Mouse (Mus musculus) MEL (cell line): ENCODE measurements around the gene Atf7ip. TPM values are rescaled to one million over a fixed set of nuclear protein-coding genes. Genes with fewer than 3 reads are reported as not detected.

Source experiments
- DNase-seq: peaks from one replicate; pipeline ENCODE4 v3.0.0; 2011; ENCODE audit warnings: low read depth, low spot score
- H3K27ac ChIP-seq: 2 replicates; pipeline ENCODE4 v1.5.1; 2012; ENCODE audit warnings: low read depth, mild to moderate bottlenecking, control low read depth, low read length, moderate library complexity; ENCODE audit not compliant: control insufficient read depth
- H3K27me3 ChIP-seq, 2 experiments: fragments of 150-350 bp in 1 of 2; sonication (generic) in 1 of 2; 2 replicates each; pipeline ENCODE4 v1.6.1; 2012; ENCODE audit warnings: low read length in 2 of 2, mild to moderate bottlenecking in 2 of 2, improper control_type of control experiment in 1 of 2, moderate library complexity in 1 of 2; ENCODE audit not compliant: insufficient read depth in 2 of 2, control insufficient read depth in 1 of 2
- H3K36me3 ChIP-seq, 2 experiments: 2 replicates each; pipeline ENCODE4 v1.6.1; 2012 to 2014; ENCODE audit warnings: low read length in 2 of 2, improper control_type of control experiment in 1 of 2, inconsistent platforms in 1 of 2, mild to moderate bottlenecking in 1 of 2; ENCODE audit not compliant: insufficient read depth in 2 of 2, control insufficient read depth in 1 of 2
- H3K4me1 ChIP-seq, 2 experiments: fragments of 150-350 bp in 1 of 2; sonication (generic) in 1 of 2; 2 replicates each; pipeline ENCODE4 v1.6.1; 2012; ENCODE audit warnings: low read length in 2 of 2, improper control_type of control experiment in 1 of 2, mild to moderate bottlenecking in 1 of 2; ENCODE audit not compliant: insufficient read depth in 2 of 2, control insufficient read depth in 1 of 2
- H3K4me3 ChIP-seq, 2 experiments: fragments of 150-350 bp in 1 of 2; sonication (generic) in 1 of 2; 2 replicates each; pipeline ENCODE4 v1.5.1; 2012; ENCODE audit warnings: low read depth in 2 of 2, low read length in 2 of 2, mild to moderate bottlenecking in 2 of 2, moderate library complexity in 2 of 2, control low read depth in 1 of 2, improper control_type of control experiment in 1 of 2; ENCODE audit not compliant: control insufficient read depth in 1 of 2, insufficient read depth in 1 of 2
- H3K79me2 ChIP-seq: 2 replicates; pipeline ENCODE4 v1.6.1; 2012; ENCODE audit warnings: mild to moderate bottlenecking, low read length, moderate library complexity; ENCODE audit not compliant: control insufficient read depth, poor library complexity, insufficient read depth
- H3K9ac ChIP-seq: 2 replicates; pipeline ENCODE4 v1.6.1; 2012; ENCODE audit warnings: low read depth, mild to moderate bottlenecking, control low read depth, low read length, moderate library complexity; ENCODE audit not compliant: control insufficient read depth, poor library complexity, severe bottlenecking
- H3K9me3 ChIP-seq: fragments of 150-350 bp; sonication (generic); replicated peaks from 2 replicates; pipeline ENCODE4 v1.6.1; 2012; ENCODE audit warnings: mild to moderate bottlenecking, low read length, improper control_type of control experiment, moderate library complexity; ENCODE audit not compliant: insufficient read depth
- CHD2 ChIP-seq: IDR thresholded peaks from 2 replicates; pipeline ENCODE4 v1.6.1; 2011; ENCODE audit warnings: low read length, improper control_type of control experiment
- ELF1 ChIP-seq: IDR thresholded peaks from 2 replicates; pipeline ENCODE4 v1.6.1; 2014; ENCODE audit warnings: low read depth, mild to moderate bottlenecking, inconsistent platforms, low read length, improper control_type of control experiment, moderate library complexity
- EP300 ChIP-seq, 2 experiments: IDR thresholded peaks; 2 replicates each; pipeline ENCODE4 v1.6.1; 2011; ENCODE audit warnings: improper control_type of control experiment in 2 of 2, low read length in 2 of 2, low read depth in 1 of 2, mild to moderate bottlenecking in 1 of 2
- HCFC1 ChIP-seq: IDR thresholded peaks from 2 replicates; pipeline ENCODE4 v1.6.1; 2012; ENCODE audit warnings: low read depth, mild to moderate bottlenecking, inconsistent platforms, low read length, improper control_type of control experiment, moderate library complexity
- KAT2A ChIP-seq: conservative IDR thresholded peaks from 2 replicates; pipeline ENCODE4 v1.6.1; 2012; ENCODE audit warnings: low read depth, low read length, improper control_type of control experiment, inconsistent platforms
- MEF2A ChIP-seq: IDR thresholded peaks from 2 replicates; pipeline ENCODE4 v1.6.1; 2014; ENCODE audit warnings: low read depth, mild to moderate bottlenecking, inconsistent platforms, low read length, improper control_type of control experiment; ENCODE audit not compliant: poor library complexity, insufficient replicate concordance, severe bottlenecking; ENCODE audit errors: extremely low read depth
- POLR2A ChIP-seq, 2 experiments: IDR thresholded peaks; 2 replicates each; pipeline ENCODE4 v1.6.1; 2011 to 2012; ENCODE audit warnings: low read length in 2 of 2, mild to moderate bottlenecking in 2 of 2, control low read depth in 1 of 2, improper control_type of control experiment in 1 of 2, low read depth in 1 of 2, moderate library complexity in 1 of 2; ENCODE audit not compliant: control insufficient read depth in 1 of 2, insufficient read depth in 1 of 2, poor library complexity in 1 of 2
- RCOR1 ChIP-seq: IDR thresholded peaks from 2 replicates; pipeline ENCODE4 v1.6.1; 2012; ENCODE audit warnings: low read depth, mild to moderate bottlenecking, inconsistent platforms, low read length, improper control_type of control experiment
- TBP ChIP-seq: IDR thresholded peaks from 2 replicates; pipeline ENCODE4 v1.8.0; 2011; ENCODE audit warnings: low read depth, low read length, improper control_type of control experiment
- TCF12 ChIP-seq: IDR thresholded peaks from 2 replicates; pipeline ENCODE4 v1.6.1; 2014; ENCODE audit warnings: low read depth, mild to moderate bottlenecking, inconsistent platforms, low read length, improper control_type of control experiment, moderate library complexity
- USF2 ChIP-seq, 2 experiments: IDR thresholded peaks; 2 replicates each; pipeline ENCODE4 v1.6.1; 2011 to 2012; ENCODE audit warnings: improper control_type of control experiment in 2 of 2, low read length in 2 of 2, borderline replicate concordance in 1 of 2, inconsistent platforms in 1 of 2, low read depth in 1 of 2, mild to moderate bottlenecking in 1 of 2; ENCODE audit not compliant: insufficient read depth in 1 of 2
- ZKSCAN1 ChIP-seq: IDR thresholded peaks from 2 replicates; pipeline ENCODE4 v1.6.1; 2012; ENCODE audit warnings: low read depth, mild to moderate bottlenecking, inconsistent platforms, low read length, improper control_type of control experiment, moderate library complexity
- ZMIZ1 ChIP-seq: IDR thresholded peaks from 2 replicates; pipeline ENCODE4 v1.6.1; 2012; ENCODE audit warnings: low read depth, mild to moderate bottlenecking, inconsistent platforms, low read length, improper control_type of control experiment, moderate library complexity
- polyA plus RNA-seq, 2 experiments: library from polyadenylated mRNA; stranded (reverse) in 1 of 2; unstranded in 1 of 2; fragments of >175 nt in 1 of 2; fragments of >200 nt in 1 of 2; gene quantifications; 2 replicates each; pipeline versions ENCODE4 v1.2.1 to v1.2.4; 2012; ENCODE audit warnings: low replicate concordance in 2 of 2, low read depth in 1 of 2; ENCODE audit not compliant: insufficient read length in 2 of 2, insufficient read depth in 1 of 2, missing spikeins in 1 of 2
- total RNA-seq: library from RNA; depleted of rRNA; stranded (reverse); fragments of 300-350 nt; gene quantifications from 2 replicates; pipeline ENCODE4 v1.2.3, GENCODE M21; 2012

Gene Atf7ip
- total and polyA plus RNA-seq, 3 experiments = 7.3 to 56.1 (median 24.6) TPM

DNA sequence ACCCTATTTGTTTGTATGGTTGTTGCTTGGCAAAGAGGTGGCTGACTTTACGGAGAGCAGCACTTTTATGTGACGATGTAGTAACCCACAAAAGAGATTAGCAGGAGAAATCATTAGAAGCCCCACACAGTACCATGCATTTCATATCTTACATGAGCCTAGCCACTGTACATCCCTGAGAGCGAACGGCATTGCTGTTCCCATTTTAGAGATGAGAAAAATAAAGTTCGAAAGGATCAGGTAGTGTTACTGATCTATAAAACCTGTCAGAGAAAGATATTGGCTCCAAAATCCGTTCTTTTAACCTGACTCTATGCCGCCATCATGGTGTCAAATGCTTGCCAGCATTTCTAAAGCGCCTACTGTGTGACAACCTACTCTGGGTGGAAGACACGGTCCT is 36.2 kb upstream of the Atf7ip start:
- Histone ChIP-seq H3K79me2 (no peaks in the 10 kb centered on the region; the same call in 1 of the 2 replicates), H3K4me1 (peaks cover 0 to 46% of the 10 kb centered on the region in 2 experiments; a peak in 2 of 4 replicates), H3K9ac (no peak overlapping the region), H3K36me3 (peaks cover 0 to 49% of the 10 kb centered on the region in 2 experiments; a peak in 2 of 4 replicates), H3K9me3 (no peaks in the 10 kb centered on the region), H3K27me3 (no peaks in the 10 kb centered on the region), H3K27ac (peak overlapping the region; percentile 97), H3K4me3 (no peak overlapping the region)
- TF ChIP-seq HCFC1 (no peak), TCF12 (no peak), KAT2A (no peak), POLR2A (IDR thresholded peaks at IDR 0.05; ENCODE audit: control insufficient read depth in 1 of 2, insufficient read depth in 1 of 2, low read depth in 1 of 2, low read length in 2 of 2, poor library complexity in 1 of 2) (no peak), CHD2 (no peak), RCOR1 (no peak), EP300 (IDR thresholded peaks at IDR 0.05; ENCODE audit: low read depth in 1 of 2, low read length in 2 of 2) (no peak), ZMIZ1 (no peak), ZKSCAN1 (no peak), TBP (no peak), MEF2A (no peak)
- peak; percentile 25 for DNase-seq

DNA sequence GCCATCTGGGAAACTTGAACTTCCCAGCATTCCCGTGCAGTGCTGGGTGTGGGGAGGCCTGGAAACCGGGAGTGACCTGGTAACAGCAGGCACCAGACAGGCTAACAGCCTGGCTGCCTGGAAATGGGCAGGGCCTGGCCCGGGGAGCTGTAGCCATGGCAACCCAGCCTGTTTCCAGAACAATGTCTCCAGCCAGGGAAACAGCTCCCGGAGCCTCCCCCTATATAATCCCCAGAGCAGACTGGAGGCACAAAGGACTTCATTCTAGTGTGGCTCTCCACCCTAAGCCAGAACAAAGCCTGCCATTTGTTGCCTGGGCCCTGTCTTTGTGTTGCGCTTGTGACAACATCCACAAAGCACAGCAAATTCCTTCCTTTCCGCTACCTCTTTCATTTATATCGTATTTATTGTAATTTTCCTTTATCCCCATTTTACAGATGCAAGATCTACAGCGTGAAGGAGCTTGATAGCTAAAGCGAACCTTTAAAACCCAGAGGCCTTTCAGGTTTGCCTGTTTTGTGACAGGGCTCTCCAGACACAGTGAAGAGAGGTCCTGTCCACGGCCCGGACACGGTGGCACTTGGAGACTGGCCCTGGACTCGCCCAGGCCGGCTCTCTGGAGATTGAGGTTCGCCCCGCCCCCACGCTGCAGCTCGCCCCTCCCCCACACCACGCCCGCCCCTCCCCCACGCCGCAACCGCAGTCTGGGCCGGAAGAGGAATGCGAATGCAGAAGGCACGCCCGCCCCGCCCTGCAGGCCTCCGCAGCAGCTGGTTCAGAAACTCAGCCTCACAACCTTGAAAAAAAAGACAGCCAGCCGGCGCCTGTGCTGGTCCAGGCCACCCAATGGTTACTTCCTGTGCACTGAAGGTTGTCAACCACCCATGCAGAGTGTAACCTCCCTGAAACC is 35.4 kb upstream of the Atf7ip start:
- TF ChIP-seq ELF1 (no peak), USF2 (IDR thresholded peaks at IDR 0.05; ENCODE audit: borderline replicate concordance in 1 of 2, insufficient read depth in 1 of 2, low read depth in 1 of 2, low read length in 2 of 2) (no peak), CHD2 (no peak), POLR2A (IDR thresholded peaks at IDR 0.05; ENCODE audit: control insufficient read depth in 1 of 2, insufficient read depth in 1 of 2, low read depth in 1 of 2, low read length in 2 of 2, poor library complexity in 1 of 2) (peak; percentile 52 to 61; a peak in 3 of 4 replicates)
- TF ChIP-seq, all 39 proteins: peak for 1
- Histone ChIP-seq H3K9ac (peak overlapping the region; percentile 82), H3K36me3 (peaks cover 0 to 48% of the 10 kb centered on the region in 2 experiments; a peak in 2 of 4 replicates), H3K9me3 (no peaks in the 10 kb centered on the region), H3K27ac (peak overlapping the region; percentile 100), H3K79me2 (no peaks in the 10 kb centered on the region; the same call in 1 of the 2 replicates), H3K4me1 (peaks cover 0 to 51% of the 10 kb centered on the region in 2 experiments; a peak in 2 of 4 replicates), H3K27me3 (no peaks in the 10 kb centered on the region), H3K4me3 (peak overlapping the region; percentile 0 to 54)
- DNase-seq = peak; percentile 90
